Mouse (Mus musculus) granulocyte monocyte progenitor cell, adult 5-6 weeks (primary cell): ENCODE measurements around the gene Nt5dc3. TPM values are rescaled to one million over a fixed set of nuclear protein-coding genes. Genes with fewer than 3 reads are reported as not detected.

Source experiments
- ATAC-seq: replicated peaks from 2 replicates; pipeline ENCODE4 v1.8.0; 2016; ENCODE audit warnings: mild to moderate bottlenecking, moderate TSS enrichment, inconsistent platforms; ENCODE audit not compliant: poor library complexity, severe bottlenecking
- total RNA-seq, 2 experiments: library from RNA; stranded (forward) in 1 of 2; stranded (reverse) in 1 of 2; fragments of 200-712, 200-1000 nt in 1 of 2; fragments of >200 nt in 1 of 2; fragmentation: Nextera tagmentation in 1 of 2; gene quantifications; 2 replicates each; pipeline ENCODE4 v1.2.3; 2014 to 2017

Nt5dc3 gene
- total RNA-seq (2014; fragmentation: Nextera tagmentation) (3.6 and 7.4 TPM in 2 replicates), total RNA-seq (2017) (2.7 and 2.8 TPM in 2 replicates)

GRCm38 (mm10) chr10:86778398-86779116, at the start of gene Nt5dc3:
Gene Nt5dc3, plus strand, starts transcription at chr10:86779005.
- peak; percentile 84 for ATAC-seq

GRCm38 (mm10) chr10:86730823-86731499, 47.8 kb upstream of the Nt5dc3 start:
- ATAC-seq = peak; percentile 48

GRCm38 (mm10) chr10:86731500-86731863, 47.3 kb upstream of the Nt5dc3 start:
- no peak for ATAC-seq

GRCm38 (mm10) chr10:86735036-86735435, 43.8 kb upstream of the Nt5dc3 start:
- no peak for ATAC-seq

- no peak for ATAC-seq
Measured at GRCm38 (mm10) chr10:86742918-86743317, 35.9 kb upstream of the Nt5dc3 start.

- ATAC-seq = no peak
Measured at GRCm38 (mm10) chr10:86744306-86744705, 34.5 kb upstream of the Nt5dc3 start.

GRCm38 (mm10) chr10:86755816-86756502, 22.8 kb upstream of the Nt5dc3 start:
- no peak for ATAC-seq

GRCm38 (mm10) chr10:86757724-86758123, 21.1 kb upstream of the Nt5dc3 start:
- ATAC-seq = no peak

- ATAC-seq = no peak
Measured at GRCm38 (mm10) chr10:86758211-86758610, 20.6 kb upstream of the Nt5dc3 start.

- ATAC-seq = no peak
Measured at GRCm38 (mm10) chr10:86761236-86761635, 17.6 kb upstream of the Nt5dc3 start.

- no peak for ATAC-seq
Measured at GRCm38 (mm10) chr10:86761722-86762383, 17.0 kb upstream of the Nt5dc3 start.

GRCm38 (mm10) chr10:86762384-86762730, 16.4 kb upstream of the Nt5dc3 start:
- ATAC-seq = no peak

- ATAC-seq = no peak
Measured at GRCm38 (mm10) chr10:86763672-86764071, 15.1 kb upstream of the Nt5dc3 start, which contains the start of gene Gm49358. Gene Gm49358, plus strand, starts transcription at chr10:86763972.

GRCm38 (mm10) chr10:86765344-86765966, 13.3 kb upstream of the Nt5dc3 start:
- ATAC-seq = no peak

GRCm38 (mm10) chr10:86769216-86769615, 9.6 kb upstream of the Nt5dc3 start:
- ATAC-seq = no peak

GRCm38 (mm10) chr10:86769797-86770196, 9.0 kb upstream of the Nt5dc3 start:
- ATAC-seq = no peak

GRCm38 (mm10) chr10:86771701-86772100, 7.1 kb upstream of the Nt5dc3 start:
- ATAC-seq = no peak

- peak; percentile 99 for ATAC-seq
Measured at GRCm38 (mm10) chr10:86772231-86772631, 6.6 kb upstream of the Nt5dc3 start.

- no peak for ATAC-seq
Measured at GRCm38 (mm10) chr10:86773360-86773759, 5.4 kb upstream of the Nt5dc3 start.

- no peak for ATAC-seq
Measured at GRCm38 (mm10) chr10:86776281-86776680, 2.5 kb upstream of the Nt5dc3 start.
